Mouse (Mus musculus) heart, adult 18-20 months (tissue): ENCODE measurements at regions not wholly inside any gene's neighbourhood (a gene's known extent, or its start where the extent isn't known, plus 50 kb on each side); places are given as distances from the start of the nearest gene placed in this dataset.

Experiments
- DNase-seq, 2 experiments: peaks; one replicate each; pipeline ENCODE4 v3.0.0; 2021 to 2022; ENCODE audit warnings: mixed read lengths in 1 of 2

DNA sequence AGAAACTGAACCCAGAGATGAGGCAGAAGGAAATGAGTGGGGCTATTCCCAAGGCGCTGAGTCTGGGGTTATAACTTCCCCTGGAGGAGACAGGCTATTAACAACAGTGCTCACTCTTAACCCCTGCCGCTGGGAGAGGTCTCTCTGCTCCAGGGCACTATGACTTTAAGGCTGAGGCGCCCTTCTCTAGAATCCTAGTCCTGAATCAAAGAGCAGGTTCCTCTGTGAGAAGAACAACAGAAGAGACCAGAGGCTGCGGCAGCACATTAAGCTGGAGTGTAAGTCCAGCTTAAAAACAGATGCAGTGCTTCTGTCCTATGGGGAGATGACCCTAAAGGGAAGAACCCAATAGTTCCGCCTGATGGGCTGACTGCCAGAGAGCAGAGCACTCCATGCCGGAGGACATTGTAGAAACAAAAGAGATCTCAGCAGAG is 173.4 kb upstream of the Klf7 start:
- peak; percentile 62 to 73 for DNase-seq

DNA sequence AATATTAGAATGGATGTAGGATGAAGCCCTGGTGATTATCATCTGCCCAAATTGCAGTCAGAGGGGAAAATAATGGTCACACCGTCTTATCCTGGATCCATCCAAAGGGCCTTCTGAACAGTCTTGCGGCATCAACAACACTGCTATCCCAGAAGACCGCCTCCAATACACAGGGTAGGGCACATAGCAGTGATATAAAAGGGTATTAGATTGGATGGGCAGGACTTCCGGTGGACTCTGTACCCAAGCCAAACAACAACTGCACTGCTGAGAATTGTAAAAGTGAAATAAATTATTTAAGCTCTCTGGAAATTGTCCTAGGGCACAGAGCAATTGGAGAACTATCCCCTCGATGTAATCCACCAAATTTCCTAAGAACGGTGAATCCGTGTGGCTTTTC is 173.0 kb upstream of the Klf7 start:
- DNase-seq, result no peak

DNA sequence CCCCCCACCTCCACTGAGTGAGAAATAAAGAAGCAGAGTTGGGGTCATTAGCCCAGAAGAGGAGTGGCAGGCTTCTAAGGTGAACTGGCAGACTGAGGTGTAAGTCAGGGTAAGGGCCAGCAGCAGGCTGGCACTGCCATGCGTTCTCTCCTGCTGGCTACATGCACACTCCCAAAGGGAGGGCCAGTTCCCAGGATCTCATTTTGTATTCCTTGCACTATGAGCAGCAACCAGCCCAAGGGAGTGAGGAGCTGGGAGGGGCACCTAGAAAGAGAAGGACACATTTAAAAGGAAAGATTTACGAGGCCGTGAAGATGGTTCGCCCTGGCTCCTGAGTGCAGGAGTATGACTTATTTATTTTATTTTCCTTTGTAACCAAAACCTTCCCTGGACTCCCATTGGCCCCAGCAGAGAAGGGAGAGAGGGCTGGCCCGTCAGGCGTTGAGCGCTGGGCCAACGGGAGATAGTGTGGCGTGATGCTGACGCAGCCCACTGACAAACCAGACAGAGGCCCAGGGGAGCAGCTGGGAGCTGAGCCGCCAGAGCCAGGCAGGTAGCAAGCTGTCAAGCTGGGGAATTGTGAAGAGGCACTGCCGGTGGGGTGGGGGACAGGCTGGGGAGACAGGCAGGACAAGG is 166.8 kb upstream of the Klf7 start:
- no peak for DNase-seq

DNA sequence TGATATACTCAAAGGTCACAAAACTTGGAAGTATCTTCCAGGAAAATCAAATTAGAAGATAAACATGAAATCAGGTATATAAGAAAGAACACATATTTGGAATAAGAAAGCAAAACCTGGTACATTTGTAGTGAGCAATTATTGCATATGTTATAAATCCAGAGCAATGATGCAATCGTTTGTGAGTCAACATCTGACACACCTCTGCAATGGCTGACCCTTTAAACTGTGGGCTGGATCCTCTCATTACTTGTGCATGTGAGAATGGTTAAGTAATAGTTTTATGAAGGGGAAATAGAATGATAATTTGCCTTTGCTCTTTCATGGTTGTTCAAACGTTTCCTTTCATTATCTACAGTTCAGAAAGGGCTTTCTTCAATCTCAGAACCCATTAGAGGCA is 165.0 kb upstream of the Klf7 start:
- DNase-seq, result no peak

DNA sequence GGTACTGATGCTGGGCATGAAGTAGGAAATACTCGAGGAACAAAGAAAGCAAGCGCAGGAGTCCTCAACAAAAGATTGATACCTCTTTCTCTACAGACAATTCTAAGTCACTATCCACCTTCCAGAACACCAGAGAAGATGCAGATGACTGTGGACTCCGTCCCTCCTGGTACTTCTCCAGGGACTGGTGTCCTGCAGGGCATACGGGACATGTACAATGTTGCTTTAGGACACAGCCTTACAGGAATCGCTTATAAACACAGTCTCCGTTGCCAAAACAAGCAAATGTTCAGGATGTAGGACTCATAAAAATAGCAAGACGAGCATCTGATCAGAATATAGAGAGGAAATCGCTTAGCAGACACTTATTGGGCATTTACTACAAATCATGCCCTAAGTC is 162.6 kb upstream of the Klf7 start:
- no peak for DNase-seq

DNA sequence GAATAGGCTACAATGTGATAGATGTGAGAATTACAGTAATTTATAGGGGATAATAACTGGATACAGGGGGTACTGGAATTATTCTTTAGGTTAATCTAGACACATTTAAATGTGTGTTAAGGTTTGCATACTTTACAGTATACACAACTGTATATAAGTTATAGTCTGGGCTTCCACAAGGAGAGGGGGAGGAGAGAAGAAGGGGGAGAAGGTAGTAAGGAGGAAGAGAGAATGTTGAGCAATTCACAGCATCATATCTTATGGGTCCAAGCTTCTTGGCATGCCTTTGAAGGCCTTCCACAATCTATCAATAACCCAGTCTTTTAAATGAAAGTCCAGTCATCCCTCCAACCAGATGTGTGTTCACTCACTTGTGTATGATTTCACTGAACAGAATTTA is 153.8 kb upstream of the Klf7 start:
- no peak for DNase-seq

DNA sequence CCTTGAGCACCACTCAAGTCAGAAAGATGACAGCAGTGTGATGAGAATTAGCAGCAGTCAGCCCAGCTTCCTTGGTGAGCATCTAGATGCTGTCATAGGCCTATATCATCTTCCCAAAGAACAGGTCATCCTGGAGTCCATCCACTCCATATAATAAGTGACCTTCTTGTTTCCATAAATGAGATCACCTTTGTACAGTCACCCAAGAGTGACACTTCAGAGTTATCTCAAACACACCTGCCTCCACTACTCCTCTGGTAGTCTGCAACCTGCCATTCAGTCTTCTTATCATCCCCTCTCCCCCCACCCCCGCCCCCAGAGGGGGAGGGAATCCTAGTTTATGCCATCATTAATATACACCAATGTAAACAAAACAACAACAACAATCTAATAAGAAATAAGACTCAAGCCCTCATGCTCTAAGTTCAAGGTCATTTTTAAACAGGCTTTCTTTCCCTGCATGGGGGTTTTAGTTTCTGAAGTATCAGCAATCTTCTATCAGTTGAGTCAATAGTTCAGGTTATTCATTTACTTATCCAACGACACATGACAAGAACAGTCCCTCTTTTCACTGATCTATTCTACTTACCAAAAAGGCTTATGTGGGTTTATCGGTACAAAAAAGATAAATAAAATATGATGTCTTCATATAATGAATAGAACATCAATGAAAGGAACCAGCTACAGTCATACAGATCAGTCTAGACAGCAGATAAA is 153.2 kb upstream of the Klf7 start:
- no peak for DNase-seq

DNA sequence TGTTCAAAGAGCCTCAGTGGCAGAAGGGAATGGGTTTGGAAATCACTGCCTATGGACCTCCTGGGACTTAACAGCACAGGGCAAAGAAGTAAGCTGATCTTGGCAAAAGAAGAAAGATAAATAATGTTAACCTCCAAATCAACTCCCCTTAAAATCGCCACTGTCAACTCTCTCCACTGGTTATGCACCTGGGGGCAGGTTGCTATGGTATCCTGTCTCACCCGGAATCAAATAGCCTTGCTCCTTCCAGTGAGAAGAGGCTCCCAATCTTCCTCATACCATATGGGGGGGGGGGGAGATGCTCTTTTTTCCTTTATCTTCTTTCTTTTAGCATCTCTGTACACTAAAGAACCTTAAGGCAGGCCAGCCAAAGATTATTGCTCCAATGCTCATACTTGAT is 135.2 kb upstream of the Klf7 start:
- no peak for DNase-seq

DNA sequence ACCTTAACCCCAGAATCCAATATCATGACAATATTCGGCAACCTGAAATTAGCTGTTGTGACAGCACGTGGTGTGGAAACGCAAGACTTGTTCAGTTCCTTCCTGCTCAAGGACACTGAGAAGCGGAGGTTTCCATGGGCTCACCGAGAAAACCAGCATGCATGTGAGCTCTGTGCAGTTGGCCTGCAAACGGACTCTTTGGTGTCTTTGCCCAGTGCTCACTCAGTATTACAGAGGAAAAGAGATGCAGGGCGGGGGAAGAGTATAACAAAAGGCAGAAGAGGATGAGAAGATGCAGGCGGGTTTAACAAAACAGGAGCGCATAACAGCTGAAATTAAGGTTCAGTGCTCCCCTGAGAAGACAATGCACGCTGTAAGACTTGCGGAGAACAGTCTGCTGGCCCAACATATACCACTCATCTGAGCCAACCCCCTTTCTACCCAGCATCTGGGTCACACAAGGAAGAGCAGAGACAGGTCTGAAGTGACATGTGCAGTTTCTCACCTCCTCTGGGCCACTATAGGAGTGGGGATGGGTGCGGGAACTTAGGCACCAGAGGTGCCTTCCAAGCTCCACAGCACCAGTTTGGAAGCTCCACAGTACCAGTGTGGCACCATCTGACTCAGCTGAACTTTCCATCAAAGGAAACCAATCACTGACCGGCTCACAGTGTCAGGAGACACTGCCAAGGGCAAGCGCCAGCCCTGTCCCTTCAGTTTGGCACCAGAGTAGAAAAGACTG is 133.6 kb upstream of the Klf7 start:
- DNase-seq, result no peak

DNA sequence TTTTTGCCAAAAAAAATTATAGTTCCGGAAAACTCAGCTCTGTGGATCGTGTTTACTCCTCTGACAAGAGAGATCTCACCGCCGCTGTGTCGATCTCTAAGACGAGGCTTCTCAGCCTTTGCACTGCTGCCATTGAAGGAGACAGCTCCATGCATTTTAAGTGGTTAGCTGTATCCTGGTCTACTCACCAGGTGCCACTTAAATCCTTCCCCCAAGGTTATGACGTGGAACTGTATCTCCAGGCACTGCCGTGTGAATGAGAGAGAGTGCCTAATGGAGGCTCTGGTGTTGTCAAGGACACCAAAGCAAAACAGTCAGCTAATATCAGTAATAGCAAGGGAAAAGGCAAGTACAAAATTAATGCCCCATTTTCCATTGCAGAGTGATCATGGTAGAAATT is 132.6 kb upstream of the Klf7 start:
- DNase-seq, result no peak

DNA sequence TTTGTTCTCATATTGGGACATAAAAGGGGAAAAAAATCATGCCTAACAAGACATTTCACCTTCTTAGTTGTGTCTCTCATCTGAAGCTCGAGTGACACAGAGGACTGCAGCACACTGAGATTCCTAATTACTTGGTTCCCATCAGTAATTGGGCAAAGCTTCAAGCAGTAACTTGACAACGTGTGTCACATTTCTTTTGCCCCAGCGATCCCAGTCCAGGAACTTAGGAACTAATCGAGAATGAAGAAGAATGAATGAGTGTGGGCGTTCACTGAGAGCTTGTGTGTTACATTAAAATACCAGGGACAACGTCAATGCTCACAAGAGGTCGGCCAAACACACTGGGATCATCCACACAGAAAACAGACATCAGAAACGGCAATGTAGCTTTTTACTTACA is 131.9 kb upstream of the Klf7 start:
- no peak for DNase-seq

DNA sequence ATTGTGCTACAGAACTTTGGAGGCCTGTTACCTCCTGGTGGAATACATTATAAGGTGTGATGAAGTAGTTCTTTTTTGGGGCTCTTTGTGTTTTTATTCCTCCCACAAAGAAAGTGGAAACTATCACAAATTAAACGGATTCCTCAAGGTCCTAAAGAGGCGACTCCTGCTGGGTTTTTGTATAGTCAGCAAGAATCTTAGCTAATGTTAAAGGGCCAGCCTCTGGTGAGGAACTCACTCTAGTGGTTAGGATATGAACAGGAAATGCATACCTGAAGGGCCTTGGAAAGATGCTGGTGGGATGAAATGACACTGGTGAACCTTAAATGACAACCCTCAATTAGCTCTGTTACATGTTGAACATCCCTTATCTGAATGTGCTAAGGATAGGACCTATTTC is 120.3 kb upstream of the Klf7 start:
- DNase-seq, result no peak

DNA sequence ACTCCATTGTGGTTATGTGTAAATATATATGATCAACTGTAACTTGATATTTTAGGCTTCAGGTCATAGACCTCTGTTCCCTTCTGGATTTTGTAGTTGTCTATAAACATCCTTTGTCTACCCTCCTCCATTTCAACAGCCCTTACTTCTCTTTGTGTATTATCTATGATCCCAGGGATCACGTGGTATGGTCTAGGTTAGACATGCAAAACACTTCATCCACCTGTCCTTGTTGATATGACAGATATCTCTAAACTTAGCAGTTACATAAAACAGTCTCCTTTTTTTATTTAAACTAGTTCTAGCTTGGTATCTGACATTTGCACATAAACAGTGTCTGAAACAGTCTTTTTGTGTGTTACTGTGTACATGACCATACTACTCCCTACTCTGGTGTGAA is 107.6 kb upstream of the Klf7 start:
- no peak for DNase-seq

DNA sequence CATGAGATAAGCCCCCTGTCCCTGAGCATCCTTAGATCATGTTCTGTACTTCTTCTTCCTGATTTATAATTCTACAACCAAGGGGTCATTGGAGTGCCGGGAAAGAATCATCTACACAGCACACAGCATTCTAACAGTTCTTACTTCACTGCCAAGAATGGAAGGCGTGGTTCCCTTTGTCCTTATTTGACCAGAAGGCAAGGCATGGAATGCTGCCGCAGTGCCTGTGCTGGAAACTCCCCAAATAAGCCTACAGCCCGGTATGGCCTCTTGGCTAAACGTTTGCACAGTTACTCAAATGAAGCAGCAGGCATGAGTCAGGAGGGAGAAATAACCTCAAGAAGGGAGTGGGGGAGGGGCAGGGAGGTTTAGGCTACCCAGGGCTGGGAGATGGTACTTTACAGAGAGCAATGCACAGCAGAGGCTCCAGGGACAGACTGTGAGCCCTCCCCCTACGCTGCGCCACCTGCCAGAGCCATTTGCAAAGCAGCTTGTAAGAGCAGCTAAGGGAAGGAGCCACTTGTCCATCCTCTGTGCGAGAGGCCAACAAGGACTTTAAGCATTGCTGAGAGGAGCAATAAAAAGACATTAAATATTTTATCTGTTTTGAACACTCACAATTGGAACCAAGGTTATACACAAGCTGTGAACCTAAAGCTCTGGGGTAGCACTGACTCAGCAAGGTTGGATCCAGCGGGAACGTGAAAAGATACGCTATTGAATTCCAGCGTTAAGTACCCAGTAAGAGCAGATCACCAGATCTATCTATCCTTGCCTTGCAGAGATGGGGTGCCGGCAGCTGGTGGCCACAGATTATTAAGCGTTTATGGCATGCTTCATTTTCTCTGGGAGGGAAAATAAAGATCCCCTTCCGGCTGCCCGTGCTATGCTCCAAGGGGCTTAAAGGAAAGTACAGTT is 104.2 kb upstream of the Klf7 start:
- DNase-seq, result peak; percentile 66 to 84

DNA sequence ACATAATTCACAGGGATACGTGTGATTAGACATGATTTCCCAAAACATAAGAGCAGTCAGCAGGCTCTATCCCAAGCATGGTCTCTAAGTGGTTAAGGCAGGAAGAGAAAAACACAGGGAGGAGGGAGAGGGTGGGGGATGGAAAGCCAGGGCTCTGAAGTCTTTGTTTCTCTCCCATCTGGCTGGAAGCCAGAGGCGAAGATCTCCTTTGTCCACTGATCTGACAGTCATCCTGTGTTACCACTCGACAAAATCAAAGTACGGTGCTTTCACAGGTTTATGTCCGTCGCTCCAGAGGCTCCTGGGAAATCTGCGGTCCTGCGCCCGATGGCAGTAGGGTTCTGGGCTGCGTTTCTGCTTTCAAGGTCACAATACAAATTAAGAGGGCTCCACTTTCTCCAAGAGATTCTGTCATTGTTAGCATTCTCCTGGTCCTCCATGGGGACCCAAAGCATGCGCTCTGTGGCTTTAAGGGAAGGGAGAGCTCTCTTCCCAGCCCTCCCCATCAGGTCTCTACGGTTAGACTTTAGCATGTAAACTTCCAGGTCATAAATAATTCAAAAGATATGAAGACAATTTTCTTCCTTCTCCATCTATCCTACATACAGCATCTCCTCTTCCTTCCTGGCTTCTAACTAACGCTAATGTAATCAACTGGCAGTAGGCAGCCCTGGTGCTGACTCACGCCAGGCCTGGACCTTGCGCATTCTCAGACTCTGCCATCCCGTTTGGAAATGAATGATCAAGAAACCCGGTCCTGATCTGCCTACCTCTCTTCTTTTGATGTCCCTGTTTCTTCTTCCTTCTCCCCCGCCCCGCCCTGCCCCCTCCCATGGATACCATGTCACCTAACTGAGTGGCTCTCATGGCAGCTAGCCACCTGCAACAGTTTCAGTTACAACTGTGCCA is 102.0 kb upstream of the Klf7 start:
- DNase-seq, result peak; percentile 37 to 40

DNA sequence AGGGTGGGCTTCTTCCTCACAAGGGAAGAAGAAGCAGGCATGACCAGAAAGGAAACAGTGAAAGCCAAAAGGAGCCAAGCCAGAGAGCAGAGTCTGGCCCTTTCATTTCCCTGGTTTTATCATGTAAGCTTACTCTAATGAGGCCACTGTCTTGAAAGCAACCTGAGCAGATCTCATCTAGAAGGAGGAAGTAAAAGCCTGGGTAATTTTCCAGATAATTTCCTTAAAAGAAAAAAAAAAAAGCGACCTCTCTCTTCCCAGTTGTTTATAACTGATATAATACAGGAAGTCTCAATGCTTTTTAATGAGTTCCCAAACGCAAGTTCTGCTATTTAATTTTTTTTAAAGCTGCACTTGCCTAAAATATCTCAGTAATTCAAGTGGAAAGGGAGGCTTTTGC is 100.4 kb upstream of the Klf7 start:
- no peak for DNase-seq

DNA sequence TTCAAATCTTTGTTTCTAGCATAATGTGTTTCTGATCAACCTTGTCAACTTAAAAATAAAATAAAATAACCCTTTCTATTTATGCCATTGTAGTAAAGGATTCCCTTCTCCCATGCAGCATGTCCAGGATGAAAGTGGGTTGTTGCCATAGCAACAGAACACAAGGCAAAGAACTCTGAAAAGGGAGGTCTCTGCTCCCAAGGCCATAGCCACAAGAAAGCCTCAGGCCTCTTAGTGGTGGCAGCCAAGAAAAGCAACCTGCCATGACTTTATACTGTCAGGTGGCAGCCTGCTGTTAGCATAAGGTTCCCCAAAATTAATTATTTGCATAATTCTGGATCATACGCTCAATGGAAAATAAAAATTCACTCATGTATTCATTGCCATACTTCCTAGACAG is 98.4 kb upstream of the Klf7 start:
- DNase-seq, result no peak

DNA sequence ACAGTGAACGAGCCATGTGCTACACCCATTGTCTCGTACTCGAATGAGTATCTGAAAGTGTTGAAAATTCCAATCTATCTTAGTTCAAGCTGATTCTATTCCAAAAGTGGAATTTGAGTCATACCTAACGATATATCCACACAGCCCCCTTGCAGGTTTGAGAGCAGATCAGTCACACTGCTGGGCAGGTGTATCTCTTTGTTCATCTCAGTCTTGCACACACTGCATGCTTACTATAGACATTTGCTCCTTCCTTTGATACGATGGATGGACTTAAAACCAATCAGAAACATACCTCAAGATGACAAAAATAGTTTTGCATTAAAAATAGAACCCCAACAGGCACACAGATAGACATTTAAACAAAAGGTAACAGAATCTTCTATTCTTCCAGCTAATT is 98.0 kb upstream of the Klf7 start:
- DNase-seq, result no peak

DNA sequence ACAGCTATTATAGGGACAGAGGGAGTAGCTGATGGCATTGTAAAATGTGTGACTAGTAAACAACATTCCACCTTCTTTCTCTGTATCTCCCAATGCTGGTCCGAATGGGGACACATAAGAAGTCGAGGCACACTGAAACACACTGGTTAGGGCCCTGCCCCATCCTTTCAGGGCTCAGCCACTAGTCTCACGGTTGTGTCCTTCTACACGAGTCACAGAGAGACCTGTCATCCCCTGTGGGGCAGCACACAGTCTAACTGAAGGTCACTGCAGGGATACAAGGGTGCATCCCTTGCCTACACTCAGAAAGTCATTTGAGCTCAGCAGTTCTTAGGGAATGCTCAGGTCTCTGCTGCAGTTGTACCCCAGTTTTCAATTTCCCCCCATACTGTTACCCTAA is 93.6 kb upstream of the Klf7 start:
- DNase-seq, result no peak

DNA sequence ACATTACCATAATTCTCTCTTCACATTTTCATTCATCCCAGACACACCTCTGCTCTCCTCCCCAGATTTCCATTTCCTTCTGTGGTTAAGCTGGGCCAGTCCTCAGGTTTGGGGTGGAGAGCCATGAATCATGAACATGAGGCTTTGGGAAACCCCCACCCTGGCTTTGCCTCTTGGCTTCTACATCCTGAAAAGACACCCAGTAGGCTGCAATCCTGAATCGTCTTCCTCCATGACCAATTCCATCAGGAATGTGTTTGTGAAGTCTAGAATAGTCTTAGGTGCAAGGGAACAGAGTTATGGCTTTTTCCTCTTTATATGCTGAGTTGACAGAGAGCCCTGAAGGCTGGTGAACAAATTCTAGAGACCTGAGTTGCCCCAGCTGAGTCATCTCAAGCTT is 87.0 kb upstream of the Klf7 start:
- DNase-seq, result no peak

DNA sequence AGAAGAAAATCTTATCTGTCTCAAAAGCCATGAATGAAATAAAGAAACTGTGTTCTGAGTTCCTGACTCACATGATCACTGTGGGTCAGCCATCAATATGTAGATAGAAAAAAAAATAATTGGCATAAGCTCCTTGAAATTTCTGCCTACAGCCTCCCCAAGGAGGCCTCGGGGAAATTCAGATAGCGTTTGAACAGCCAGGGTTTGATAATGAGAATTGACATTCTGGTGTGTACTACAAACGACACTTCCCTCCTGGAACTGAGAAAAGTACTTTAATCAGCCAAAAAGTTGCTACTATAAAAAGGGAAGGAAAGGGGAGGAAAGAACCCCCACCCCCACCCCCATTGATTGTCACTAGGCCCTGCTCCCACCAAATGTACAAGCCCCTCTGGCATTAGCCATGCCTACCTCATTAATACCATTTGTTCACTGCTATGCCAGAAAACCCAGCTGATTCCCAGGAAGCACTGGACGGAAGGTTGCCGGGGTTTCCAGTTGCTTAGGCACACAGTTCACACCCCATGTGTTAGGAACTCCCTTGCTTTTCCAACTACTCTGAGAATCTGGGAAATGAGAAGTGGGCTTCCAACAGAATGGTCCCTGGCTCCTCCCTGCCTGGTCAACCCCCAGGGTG is 78.4 kb upstream of the Klf7 start:
- DNase-seq, result no peak
